Mouse (Mus musculus) heart, adult 2 months (tissue): ENCODE data around the gene Dtnb.

Experiments used
- CTCF ChIP-seq: fragments of 200-600 bp; IDR thresholded peaks from 2 replicates; pipeline ENCODE4 v1.8.1; 2022; ENCODE audit warnings: antibody characterized with exemption, mild to moderate bottlenecking, moderate library complexity
- EP300 ChIP-seq: fragments of 200-500 bp; IDR thresholded peaks from 2 replicates; pipeline ENCODE4 v1.6.1; 2011; ENCODE audit warnings: low read depth, low read length, control low read depth; ENCODE audit not compliant: insufficient read depth
- POLR2A ChIP-seq: fragments of 200-500 bp; IDR thresholded peaks from 2 replicates; pipeline ENCODE4 v1.6.1; 2011; ENCODE audit warnings: mild to moderate bottlenecking, low read depth, low read length, control low read depth; ENCODE audit not compliant: insufficient read depth

- TF ChIP-seq CTCF (no peak), POLR2A (no peak), EP300 (no peak)
Observed at GRCm38 (mm10) chr12:3810455-3810854, 238.3 kb downstream of the Dtnb start.
